Mouse (Mus musculus): ENCODE measurements around the gene Recql5.

The Recql5 gene

DNA sequence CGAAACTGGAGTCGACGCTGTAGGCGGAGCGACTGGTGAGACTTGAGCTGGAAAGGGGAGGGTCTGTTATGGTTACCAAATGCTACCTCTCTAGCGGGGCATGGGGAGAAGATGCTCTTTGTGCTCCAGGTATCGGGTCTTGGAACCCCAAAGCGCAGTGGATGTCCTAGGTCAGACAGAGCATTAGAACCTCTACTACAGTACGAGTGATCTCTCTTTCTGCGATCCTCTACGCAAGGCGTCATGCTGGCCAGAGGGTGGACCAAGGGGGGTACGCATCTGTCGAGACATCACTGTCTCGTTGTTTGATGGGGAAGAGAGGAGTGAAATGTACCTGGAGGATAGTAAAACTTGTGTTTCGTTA, 452 bp upstream of the Recql5 start:
- no peak for DNase-seq

DNA sequence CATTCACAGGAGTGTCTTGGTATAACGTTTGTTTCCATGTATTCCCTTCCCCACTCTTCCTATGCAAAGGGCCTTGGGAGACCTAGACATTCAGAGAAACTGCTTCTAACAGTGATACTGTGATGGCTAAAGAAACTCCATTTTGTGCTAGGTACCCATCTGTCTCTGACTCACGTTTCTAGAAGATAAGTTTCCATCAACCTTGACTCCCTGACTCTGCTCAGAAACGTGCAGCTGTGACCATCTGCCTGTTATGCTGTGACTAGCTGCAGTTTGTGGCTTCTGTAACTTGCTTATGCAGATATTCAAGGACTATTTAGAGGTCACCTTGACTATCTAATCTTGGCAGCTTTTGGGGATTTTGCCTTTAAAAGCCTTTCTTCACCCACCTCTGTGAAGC, 2.0 kb downstream of the Recql5 start:
- DNase-seq, result no peak

DNA sequence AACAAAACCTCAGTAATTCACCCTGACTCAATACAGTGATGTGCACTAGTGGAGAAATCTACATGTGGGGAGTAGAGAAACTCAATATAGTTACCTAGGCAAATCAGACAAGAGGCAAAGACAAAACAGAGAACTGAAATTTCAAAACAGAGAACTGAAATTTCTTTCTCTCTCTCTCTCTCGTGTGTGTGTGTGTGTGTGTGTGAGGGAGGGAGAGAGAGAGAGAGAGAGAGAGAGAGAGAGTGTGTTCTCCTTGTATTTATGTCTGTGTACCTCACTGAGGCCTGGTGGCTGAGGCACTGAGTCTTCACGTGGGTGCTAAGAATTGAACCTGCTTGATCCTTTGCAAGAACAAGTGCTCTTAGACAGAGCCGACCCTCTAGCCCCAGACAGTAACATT, 3.5 kb downstream of the Recql5 start:
- no peak for DNase-seq

DNA sequence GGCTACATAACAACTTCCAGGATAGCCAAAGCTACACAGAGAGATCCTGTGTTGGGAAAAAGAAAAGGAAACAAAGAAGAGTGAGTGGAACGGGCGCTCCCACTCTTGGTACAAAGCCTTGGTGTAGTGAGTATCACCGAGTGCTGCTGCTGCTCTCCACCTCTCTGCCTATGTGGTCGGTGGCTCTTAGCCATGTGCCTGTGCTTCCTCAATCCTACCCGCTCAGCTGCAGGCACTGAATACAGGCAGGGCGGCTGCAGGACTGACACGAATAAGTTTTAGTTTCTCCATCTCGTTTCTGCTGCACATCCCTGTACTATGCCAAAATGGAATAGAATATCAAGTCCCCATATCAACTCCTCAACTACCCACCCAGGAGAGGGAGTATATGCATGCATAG, 4.2 kb downstream of the Recql5 start:
- DNase-seq, result peak; percentile 18

DNA sequence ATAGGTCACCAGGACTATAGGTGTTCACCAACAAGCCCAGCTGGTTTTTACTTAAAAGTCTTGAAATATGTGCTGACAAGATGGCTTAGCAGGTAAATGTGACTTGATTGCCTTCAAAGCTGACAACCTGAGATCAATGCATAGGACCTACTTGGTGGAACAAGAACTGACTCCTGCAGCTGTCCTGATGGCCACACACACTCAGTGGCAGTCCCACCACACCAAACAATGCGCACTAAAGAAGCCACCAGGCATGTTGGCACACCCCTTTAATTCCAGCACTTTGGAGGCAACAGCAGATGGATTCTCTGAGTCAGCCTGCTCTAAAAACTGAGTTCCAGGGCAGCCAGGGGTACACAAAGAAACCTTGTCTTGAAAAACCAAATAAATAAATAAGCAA, 11.3 kb downstream of the Recql5 start:
- DNase-seq, result no peak

DNA sequence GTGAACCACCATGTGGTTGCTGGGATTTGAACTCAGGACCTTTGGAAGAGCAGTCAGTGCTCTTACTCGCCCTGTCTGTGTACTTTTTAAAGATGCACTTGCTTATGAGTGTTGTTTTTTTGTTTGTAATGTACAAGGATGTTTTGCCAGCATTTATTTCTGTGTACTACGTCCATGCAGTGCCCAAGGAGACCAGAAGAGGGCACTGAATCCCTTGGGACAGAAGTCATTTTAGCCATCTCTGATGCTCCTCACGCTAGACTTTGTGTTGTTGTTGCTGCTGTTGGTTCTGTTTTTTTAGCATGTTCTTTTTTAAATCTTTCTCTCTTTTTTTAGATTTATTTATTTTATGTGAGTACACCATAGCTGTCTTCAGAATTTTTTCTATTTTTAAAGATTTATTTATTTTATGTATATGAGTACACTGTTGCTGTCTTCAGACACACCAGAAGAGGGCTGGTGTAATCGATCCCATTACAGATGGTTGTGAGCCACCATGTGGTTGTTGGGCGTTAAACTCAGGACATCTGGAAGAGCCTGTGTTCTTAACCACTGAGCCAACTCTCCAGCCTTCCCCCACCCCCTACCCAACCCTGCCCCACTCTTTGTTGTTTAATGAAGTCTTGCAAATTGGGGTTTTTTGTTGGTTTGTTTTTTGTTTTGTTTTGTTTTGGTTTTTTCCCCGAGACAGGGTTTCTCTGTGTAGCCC, 13.0 kb downstream of the Recql5 start:
- peak; percentile 85 for DNase-seq

DNA sequence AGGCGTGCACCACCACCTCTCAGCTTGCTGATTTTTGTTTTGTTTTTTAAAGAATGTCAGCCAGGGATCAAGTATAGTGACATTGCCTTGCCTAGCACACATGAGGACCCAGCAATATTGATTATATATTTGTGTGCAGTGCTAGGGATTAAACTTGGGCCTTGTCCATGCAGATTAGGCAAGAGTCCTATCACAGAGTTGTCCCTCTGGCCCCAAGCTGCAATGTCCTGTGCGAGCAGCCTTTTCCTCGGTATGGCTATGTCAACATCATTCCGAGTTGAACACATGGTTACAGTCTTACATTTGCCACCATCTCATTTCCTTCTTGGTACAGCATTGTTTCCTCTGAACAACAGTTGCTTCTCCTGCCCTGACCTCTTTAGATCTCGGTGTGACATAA, 14.2 kb downstream of the Recql5 start:
- no peak for DNase-seq

DNA sequence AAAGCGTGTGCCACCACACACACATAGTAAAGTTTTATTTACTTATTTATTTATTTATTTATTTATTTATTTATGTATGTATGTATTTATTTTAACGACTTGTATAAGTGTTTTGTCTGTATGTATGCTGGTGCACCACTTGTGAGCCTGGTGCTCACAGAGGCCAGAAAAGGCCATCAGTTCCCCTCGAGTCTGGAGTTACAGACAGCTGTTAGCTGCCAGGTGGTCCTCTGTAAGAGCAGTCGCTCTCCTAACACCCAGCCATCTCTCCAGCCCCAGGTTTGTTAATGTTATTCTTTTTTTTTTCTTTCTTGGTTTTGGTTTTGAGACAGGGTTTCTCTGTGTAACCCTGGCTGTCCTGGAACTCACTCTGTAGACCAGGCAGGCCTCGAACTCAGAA, 14.6 kb downstream of the Recql5 start:
- DNase-seq, result no peak

DNA sequence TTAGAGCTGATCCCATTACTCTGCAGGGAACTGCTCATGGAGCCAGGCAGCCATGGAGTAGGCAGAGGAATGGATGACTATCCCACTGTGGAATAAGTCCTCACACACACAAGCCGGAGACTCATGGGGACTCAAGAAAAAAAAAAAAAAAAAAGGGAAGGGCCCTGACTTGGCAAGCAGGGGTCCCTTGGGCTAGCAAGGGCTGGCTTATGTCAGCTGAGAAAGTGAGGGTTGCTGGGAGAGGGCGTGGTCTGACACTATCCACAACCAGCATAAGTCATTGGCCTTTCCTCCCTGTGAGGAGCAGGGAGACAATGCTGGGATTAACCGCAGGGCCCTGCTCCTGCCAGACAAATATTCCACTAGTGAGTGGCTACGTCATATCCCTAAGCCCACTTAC, 16.7 kb downstream of the Recql5 start:
- no peak for DNase-seq

DNA sequence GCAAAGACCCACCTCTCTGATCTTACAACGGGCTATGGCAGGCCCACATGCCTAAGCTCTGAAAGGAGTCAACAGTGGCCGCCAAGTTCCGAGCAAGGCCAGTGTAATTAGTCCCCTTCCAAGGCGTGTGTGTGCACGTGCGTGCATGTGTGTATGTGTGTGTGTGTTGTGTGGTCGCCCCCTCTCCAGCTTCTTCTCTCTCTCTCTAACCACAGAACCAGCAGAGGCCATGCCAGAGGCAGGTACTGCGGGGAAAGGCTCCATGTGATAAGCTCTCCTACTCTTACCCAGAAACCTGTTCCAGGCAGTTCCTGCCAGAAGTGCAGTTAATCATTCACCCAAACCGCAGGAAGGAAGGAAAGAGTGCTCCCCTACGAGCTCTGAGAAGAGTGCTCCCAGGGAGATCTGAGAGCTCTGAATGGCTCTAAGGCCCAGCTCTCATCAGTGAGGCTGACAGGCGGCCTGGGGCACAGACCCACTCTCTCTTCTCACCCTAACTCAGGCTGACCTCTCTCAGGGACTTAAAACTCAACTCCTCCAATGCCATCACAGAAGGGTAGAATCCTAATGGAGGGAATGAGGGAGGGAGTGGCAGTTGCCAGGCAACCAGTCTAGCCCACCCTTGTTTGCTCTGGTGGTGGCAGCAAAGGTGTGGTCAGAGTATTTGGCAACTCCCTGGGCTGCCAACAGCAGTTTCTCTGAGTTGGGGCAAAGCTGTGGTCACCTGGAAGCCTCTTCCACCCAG, 21.5 kb downstream of the Recql5 start, which contains the start of gene Smim6:
Smim6 (plus strand) TSS at position 386 of the 745 bp plus-strand sequence.
- peak; percentile 74 for DNase-seq

DNA sequence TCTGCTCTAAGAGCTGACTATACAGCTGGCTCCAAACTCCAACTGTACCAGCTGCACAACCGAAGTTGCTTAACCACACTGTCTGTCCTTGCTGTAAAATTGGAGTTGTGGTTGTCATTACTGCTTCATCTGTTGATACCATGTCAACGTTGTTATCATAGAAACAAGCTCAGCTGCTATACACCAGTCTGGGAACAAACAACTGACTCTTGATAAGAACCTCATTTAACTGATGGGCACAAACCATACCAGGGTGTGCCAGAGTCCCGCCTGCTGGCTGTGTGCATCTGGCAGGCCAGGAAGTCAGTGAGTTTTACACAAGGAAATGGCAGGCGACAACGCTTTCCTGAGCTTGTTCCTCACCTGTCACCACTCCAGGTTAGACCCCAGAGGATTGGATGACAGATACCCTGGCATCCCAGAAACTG, 22.1 kb downstream of the Recql5 start:
- peak; percentile 66 for DNase-seq

DNA sequence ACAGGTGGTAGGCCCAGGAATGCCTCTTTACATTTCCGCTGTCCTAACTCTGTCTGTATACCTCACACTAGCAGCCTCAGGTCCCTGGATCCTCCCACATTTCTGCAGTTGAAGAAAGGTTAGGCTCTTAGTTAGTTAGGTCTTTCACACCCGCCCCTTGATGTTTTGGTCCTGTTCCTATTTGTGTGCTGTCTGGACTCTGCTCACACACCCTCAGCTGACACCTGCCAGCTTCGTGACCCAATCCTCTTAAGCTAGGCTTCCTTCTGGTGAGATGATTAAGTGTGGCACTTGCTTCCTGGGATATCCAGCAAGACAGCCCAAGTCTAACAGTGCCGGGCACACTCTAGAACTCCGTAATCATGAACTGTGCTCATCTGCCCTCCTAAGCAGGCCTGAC, 26.8 kb downstream of the Recql5 start:
- no peak for DNase-seq

DNA sequence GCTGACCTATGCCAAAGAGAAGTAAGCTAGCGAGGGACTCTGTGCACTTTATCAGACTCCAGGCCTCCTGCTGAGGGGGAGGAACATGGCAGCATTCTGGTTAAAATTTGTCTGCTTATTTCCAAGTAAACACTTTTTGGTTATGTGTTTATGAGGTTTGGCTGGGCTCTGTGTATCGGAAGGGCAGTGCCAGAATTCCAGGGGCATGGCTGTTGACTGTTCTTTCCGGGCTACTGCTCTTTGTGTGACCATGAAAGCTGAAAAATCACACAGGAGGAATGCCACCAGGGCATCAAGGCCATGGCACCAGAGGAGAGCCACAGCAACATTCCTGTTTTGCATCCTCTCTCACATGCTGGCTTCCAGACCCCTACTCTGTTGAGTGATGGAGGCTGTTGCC, 27.2 kb downstream of the Recql5 start:
- DNase-seq, result no peak

DNA sequence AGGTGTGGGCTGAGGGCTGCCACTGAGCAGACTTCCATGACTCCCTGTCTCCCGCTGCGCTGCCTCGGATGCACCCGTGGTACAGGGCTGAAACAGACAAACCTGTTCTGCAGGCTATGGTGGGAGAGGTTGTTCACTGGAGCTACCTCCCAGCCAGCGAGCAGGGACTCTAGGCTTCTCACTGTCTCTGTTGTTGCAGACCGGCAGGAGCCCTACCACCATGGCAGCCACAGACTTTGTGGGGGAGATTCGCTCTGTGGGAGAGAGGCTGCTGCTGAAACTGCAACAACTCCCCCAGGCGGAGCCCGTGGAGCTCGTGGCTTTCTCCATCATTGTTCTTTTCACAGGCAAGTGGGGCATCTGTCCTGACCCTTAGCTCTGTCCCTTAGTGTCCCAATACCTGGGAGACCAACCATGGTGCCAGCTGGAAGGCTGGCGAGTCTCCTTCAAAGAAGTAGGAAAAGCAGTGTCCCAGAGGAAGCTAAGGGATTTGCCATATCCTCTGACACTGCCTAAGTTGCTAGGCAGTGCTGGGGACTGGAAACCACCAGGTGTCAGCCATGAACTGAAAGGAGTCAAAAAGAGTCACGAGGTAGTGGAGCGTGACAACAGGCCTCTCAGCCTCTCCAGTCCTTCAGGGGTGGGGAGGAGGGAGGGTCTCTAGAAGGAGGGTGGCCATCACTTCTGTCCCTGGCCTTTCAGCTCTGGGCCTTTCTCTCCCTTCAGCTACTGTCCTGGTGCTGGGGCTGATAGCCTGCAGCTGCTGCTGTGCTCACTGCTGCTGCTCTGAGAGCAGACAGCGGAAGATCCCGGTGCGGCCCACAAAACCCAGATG, 28.1 kb downstream of the Recql5 start:
- peak; percentile 35 for DNase-seq

DNA sequence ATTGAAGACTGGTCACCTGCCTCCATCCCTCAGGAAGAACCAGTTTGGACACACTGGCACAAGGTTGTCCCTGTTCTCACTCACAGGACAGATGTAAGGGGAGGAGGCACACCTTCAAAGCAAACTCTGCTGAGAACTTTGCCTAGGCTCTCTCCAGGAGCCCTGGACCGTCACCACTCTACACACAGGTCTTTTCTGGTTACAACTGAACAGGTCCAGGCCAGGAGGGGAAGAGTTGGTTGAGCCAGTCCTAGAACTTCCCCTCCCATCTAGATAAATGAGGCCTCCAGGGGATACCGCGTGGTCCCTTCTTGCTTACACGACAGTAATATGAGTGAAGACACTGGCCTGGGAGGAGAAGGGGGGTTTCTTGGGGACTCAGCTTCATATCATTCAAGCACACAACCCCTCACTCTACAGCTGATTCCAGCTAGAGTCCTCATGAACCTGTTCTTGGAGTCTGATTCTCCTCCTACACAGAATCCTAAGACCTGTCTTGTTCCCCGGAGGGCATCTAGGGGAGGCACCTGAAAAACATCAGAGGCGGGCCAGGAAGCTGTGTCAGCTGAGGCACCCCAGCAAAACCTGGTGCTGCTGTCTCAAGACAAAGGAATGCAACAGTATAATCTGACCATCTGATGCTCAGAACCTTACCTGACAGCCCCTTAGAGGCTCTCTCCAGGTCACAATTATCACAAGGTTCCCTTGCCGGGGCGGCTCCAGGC, 28.9 kb downstream of the Recql5 start:
- DNase-seq, result no peak

DNA sequence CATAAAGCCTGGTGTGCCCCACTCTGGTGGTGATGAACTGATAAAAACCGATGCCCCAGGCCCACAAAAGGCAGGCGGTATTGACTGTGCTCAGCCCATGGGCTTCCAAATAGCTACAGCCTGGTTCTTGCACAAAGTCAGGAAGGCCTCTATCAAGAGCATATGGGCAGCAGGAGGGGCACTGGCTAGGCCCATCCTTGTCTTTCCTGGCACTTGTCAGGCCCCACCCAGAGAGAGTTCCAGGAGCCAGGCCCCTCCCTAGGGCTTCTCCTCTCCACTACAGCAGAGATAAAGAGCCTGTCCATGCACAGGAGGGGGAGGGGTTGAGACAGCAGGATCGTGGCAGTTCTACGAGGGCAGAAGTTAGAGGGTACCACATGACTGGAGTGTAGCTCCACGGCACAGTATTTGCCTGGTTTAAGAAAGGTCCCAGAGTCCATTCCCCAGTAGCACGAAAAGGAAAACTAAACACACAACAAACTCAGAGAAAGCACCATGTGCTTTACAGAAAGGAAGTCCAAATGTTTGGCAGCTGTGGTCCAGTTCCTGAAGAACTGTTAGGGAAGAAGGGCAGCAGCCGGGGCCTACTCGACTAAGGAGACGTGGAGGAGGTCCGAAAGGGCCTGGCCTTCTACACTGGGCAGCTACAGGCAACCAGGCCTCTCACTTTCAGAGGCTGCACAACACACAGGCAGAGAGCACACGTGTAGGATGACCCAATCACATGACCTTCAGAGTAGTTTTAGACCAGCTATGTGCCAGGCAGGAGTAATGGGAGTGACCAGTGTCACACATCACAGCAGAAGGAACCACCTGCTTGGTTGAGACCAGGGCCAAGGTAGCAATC, 29.7 kb downstream of the Recql5 start:
- peak; percentile 68 for DNase-seq

DNA sequence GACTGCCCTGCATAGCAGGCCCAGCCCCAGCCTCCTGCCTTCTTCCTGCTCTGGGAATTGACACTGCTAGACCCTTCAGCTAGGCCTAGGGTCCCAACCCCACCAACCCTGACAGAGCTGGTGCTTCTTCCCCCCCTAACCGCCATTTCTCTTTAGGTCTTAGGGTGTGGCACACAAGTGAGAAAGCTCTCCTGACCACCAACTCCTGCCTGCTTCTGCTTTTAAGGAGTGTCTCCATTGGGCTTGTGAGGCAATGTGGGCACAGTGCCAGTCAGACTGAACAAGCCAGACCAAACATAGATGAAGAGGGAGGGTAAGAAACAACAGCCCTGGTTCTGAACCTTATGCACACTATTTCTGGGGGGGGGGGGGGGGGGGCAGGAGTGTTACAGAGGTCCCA, 30.4 kb downstream of the Recql5 start:
- peak; percentile 90 for DNase-seq

DNA sequence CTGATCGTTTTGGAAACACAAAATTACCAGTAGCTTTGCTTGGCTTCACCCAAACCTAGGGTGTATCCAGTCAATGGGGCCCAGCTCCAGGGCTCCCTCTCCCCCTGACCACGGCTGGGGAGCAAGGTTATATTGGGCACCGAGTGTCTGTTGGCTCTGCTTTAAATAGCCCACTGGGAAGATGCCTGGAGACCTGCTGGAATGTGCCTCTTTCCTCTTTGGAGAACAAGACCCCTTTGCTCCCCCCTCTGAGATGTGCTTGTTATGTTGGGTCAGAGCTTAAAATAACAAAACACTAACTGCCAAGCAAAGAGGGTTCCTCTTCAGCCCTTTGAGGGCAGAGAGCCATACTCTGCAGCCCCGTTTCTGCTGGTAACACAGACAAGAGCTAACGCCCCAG, 31.1 kb downstream of the Recql5 start:
- DNase-seq, result no peak

DNA sequence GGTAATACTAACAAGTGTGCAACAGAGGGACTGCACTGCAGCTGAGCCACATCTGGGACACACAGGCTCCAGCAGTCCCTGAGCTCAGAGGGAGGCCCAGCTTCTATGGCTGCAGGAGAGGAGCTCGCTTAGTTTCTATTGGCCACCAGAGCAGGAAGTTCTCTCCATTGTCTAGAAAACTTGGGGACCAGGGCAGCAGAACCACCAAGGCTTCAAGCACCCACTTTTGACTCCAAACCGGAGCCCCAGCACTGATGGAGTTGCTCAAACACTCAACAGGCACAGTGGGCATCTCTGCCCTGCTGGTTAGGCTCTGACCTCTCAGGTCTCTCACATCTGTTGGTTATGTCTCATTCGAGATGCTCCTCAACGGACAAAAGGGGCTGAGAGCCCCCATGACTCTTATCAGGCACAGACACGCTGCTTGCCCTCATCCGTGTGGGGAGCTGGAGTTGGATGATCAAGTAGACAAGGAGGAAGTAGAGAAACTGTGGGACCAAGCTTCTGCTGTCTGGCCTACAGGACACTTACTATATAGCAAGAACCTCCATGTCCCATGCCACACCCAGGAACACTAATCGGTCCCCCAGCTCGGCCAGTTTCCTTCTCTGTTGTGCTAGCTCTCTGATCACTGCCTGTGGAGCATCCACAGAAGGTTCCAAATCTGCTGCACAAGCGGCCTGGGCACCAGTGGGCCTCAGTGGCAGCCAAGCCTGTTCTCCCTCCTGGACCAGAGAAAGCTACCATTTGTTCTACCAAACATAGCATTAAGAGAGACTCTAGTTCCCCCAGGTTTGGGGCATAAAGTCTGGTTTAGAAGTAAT, 31.7 kb downstream of the Recql5 start:
- DNase-seq, result no peak

DNA sequence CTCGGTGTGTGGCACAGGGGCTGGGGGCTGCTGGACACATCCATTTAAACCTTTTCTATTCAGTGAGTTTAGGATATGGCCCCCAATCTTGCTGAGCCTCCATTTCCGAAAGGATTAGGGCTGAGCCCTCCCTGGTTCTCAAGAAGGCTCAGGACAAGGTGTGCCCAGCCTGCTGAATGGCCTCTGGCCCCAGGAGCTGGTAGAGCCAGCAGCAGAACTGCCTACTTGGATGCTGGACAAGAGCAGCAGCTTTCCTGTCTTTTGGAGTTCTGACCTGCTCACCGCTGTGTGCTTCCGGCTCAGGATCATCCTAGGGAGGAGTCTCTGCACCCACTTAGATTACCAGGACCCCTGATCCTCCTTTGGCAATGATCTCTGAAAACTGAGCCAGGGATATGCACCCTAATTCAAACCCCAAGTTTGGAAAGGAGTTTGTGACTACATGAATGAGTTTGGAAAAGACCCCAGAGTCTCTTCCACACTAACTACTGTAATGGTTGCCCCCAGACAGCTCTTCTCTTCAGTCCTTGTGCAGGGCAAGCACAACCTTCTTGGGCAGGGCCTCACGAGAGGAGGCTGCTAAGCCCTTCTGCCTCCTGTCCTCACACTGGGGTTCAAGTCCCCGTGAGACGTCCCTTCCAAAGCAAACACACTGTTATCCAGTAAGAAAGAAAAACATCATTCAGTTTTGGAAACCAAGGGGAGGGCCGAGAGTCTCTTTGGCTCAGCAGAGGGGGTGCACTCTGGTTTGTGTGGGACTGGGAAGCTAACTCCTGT, 32.5 kb downstream of the Recql5 start:
- no peak for DNase-seq

Data from lung, postnatal 36 days (tissue).